Mouse (Mus musculus) heart, postnatal 0 days (tissue): ENCODE measurements around the gene Krtap4-2. TPM values are rescaled to one million over a fixed set of nuclear protein-coding genes. Genes with fewer than 3 reads are reported as not detected.
"Not testable (repeated sequence)": the region's sequence is repeated elsewhere in the genome, so short reads cannot be mapped to it uniquely, and the experiment has no call there.

Experiments used
- ATAC-seq: fragments of 200-750 bp; cut with Nextera tagmentation; 2 replicates; pipeline ENCODE4 v1.8.0; 2017; ENCODE audit warnings: low read depth, moderate number of reproducible peaks, moderate library complexity; ENCODE audit not compliant: insufficient read depth
- DNase-seq: peaks from one replicate; pipeline ENCODE4 v3.0.0-alpha.2; 2016; ENCODE audit warnings: low spot score
- H3K27ac ChIP-seq: fragments of 300-500 bp; sonication (generic); 2 replicates; pipeline ENCODE4 v1.5.1; 2014; ENCODE audit warnings: low read depth, mild to moderate bottlenecking
- H3K27me3 ChIP-seq: fragments of 300-500 bp; sonication (generic); 2 replicates; pipeline ENCODE4 v1.6.1; 2014; ENCODE audit warnings: low read length, mixed read lengths; ENCODE audit not compliant: control insufficient read depth, insufficient read depth
- H3K36me3 ChIP-seq: fragments of 300-500 bp; sonication (generic); replicated peaks from 2 replicates; pipeline ENCODE4 v1.6.1; 2014; ENCODE audit warnings: low read length, mixed read lengths; ENCODE audit not compliant: control insufficient read depth, insufficient read depth
- H3K4me1 ChIP-seq: fragments of 300-500 bp; sonication (generic); 2 replicates; pipeline ENCODE4 v1.6.1; 2014; ENCODE audit warnings: antibody characterized with exemption; ENCODE audit not compliant: control insufficient read depth, insufficient read depth
- H3K4me2 ChIP-seq: fragments of 300-500 bp; sonication (generic); 2 replicates; pipeline ENCODE4 v1.6.1; 2014; ENCODE audit warnings: low read depth, mild to moderate bottlenecking, low read length, moderate library complexity
- H3K4me3 ChIP-seq: fragments of 300-500 bp; sonication (generic); 2 replicates; pipeline ENCODE4 v1.5.1; 2014; ENCODE audit warnings: low read depth, low read length
- H3K9ac ChIP-seq: fragments of 300-500 bp; sonication (generic); replicated peaks from 2 replicates; pipeline ENCODE4 v1.6.1; 2014; ENCODE audit warnings: low read depth, low read length, mixed read lengths
- H3K9me3 ChIP-seq: fragments of 300-500 bp; sonication (generic); replicated peaks from 2 replicates; pipeline ENCODE4 v1.6.1; 2016; ENCODE audit warnings: low read length; ENCODE audit not compliant: control insufficient read depth
- CTCF ChIP-seq: IDR thresholded peaks from 2 replicates; pipeline ENCODE4 v1.5.1; 2016; ENCODE audit warnings: antibody characterized with exemption, control low read depth, low read depth
- EP300 ChIP-seq: IDR thresholded peaks from 2 replicates; pipeline ENCODE4 v1.6.1; 2016; ENCODE audit warnings: antibody characterized with exemption, low read depth
- WGBS: fragments of 180-500 bp; shearing (Covaris S2); extraction: QIAGEN DNeasy Blood & Tissue Kit; methylation state at CpG from one replicate; pipeline ENCODE4 v1.1.7; 2014; 5-methylcytosine and 5-hydroxymethylcytosine counted together
- polyA plus RNA-seq: library from polyadenylated mRNA; unstranded; fragments of >200 nt; fragmentation: Nextera tagmentation; extraction: Ambion mirVana; gene quantifications from 2 replicates; pipeline ENCODE4 v1.2.1, GENCODE M21; 2015
- total RNA-seq: library from RNA; depleted of rRNA; stranded (reverse); fragments of >200 nt; gene quantifications from 2 replicates; pipeline ENCODE4 v1.2.3, GENCODE M21; 2014; ENCODE audit warnings: low replicate concordance; rRNA removed

The Krtap4-2 gene
- total and polyA plus RNA-seq, 2 experiments from 2014 or later: not detected

DNA sequence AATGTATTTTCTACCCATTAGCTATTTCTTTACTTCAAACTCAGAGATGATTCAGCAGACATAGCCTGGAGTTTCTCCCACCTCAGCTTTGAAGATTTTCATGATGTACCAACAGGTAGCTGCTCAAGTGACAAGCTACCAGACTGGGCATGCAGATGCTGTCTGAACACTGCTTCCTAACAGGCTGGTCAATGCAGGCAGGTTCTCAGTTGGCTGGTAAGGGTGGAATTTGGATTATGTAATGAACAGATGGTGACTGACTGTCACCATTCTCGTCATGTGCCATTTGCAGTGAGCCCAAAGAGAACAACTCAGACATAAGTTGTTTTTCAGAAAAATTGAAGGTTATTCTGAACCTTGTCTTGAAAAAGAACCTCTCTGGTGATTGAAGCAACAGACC is 25.8 kb downstream of the Krtap4-2 start:
- TF ChIP-seq EP300 (no peak), CTCF (no peak)
- H3K27me3 ChIP-seq: no peaks in the 10 kb centered on the region
- no peak for DNase-seq
- no peaks in the 10 kb centered on the region for H3K4me1 ChIP-seq
- H3K36me3 ChIP-seq: no peaks in the 10 kb centered on the region
- no peaks in the 10 kb centered on the region for H3K9me3 ChIP-seq
- WGBS: 62% methylated on average over 1 of the region's 1 CpGs
- H3K27ac ChIP-seq: no peak overlapping the region
- no peak overlapping the region for H3K4me3 ChIP-seq
- H3K9ac ChIP-seq: no peak overlapping the region
- ATAC-seq: no peak
- no peak overlapping the region for H3K4me2 ChIP-seq

DNA sequence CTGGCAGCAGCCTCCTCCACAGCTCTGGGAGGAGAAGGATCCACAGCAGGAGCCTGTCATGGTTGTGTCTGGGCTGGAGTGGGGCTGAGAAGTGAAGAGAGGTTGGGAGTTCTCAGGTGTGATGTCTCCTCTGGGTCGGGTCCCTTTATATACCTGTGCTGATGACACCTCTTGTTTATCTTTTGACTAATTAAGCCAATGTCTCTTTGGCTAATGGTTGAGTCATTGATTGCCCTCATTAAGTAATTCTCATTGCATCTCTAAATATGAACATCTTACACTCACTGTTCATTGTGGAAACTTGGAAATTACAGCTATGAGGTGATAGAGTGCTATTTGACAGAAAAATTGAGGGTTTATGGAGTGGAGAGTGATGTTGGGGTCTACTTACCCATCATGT is 31.7 kb downstream of the Krtap4-2 start, which contains the start of gene Gm11938:
Gene Gm11938 (minus strand): TSS at position 101 of the 400 bp plus-strand sequence.
- 25% methylated on average over 1 of the region's 1 CpGs for WGBS
- H3K27me3 ChIP-seq, H3K9me3 ChIP-seq, H3K9ac ChIP-seq, H3K36me3 ChIP-seq, H3K4me2 ChIP-seq, H3K4me1 ChIP-seq, ATAC-seq, H3K27ac ChIP-seq, DNase-seq, H3K4me3 ChIP-seq: not testable (repeated sequence)

GRCm38 (mm10) chr11:99597742-99598141 is 37.1 kb downstream of the Krtap4-2 start, which contains the start of gene Krtap9-3:
Krtap9-3 (minus strand) TSS chr11:99598105.
- not testable (repeated sequence) for H3K9ac ChIP-seq, H3K27me3 ChIP-seq, ATAC-seq, DNase-seq, H3K9me3 ChIP-seq, H3K27ac ChIP-seq, H3K4me2 ChIP-seq, H3K36me3 ChIP-seq, H3K4me3 ChIP-seq, H3K4me1 ChIP-seq
- WGBS: 75% methylated on average over 6 of the region's 6 CpGs

- no peaks in the 10 kb centered on the region for H3K36me3 ChIP-seq
- ATAC-seq: no peak
- no peak within 1 kb of the TSS for H3K4me2 ChIP-seq
- H3K27me3 ChIP-seq: no peaks in the 10 kb centered on the region
- H3K27ac ChIP-seq: no peak within 1 kb of the TSS
- no peak within 1 kb of the TSS for H3K4me3 ChIP-seq
- H3K4me1 ChIP-seq: no peaks in the 10 kb centered on the region
- no peak for DNase-seq
- no peak within 1 kb of the TSS for H3K9ac ChIP-seq
- H3K9me3 ChIP-seq: no peaks in the 10 kb centered on the region
- WGBS: 75% methylated on average over 6 of the region's 6 CpGs
- TF ChIP-seq EP300 (no peak), CTCF (no peak)
Measured at GRCm38 (mm10) chr11:99590981-99591380, 43.9 kb downstream of the Krtap4-2 start, which contains the start of gene Krtap1-3. Krtap1-3 (minus strand) TSS chr11:99591339.

- no peaks in the 10 kb centered on the region for H3K9me3 ChIP-seq
- H3K4me2 ChIP-seq: no peak overlapping the region
- DNase-seq (no peak), ATAC-seq (no peak)
- WGBS: 72% methylated on average over 7 of the region's 7 CpGs
- H3K4me1 ChIP-seq: no peaks in the 10 kb centered on the region
- H3K36me3 ChIP-seq: no peaks in the 10 kb centered on the region
- H3K9ac ChIP-seq: no peak overlapping the region
- no peak overlapping the region for H3K4me3 ChIP-seq
- no peaks in the 10 kb centered on the region for H3K27me3 ChIP-seq
- TF ChIP-seq EP300 (no peak), CTCF (no peak)
- no peak overlapping the region for H3K27ac ChIP-seq
Measured at GRCm38 (mm10) chr11:99585096-99585495, 49.8 kb downstream of the Krtap4-2 start.

Other genes starting within 250 kb of the Krtap4-2 start
Only the 30 nearest of the 39 such genes appear.
- not detected in 2 replicates for gene Krt23, start 141.9 kb downstream of the Krtap4-2 start, total RNA-seq
- gene Krt23, start 141.9 kb downstream of the Krtap4-2 start, polyA plus RNA-seq: 0.07 and 0.12 TPM in 2 replicates
- not detected in 2 replicates for gene Krt39, start 113.7 kb downstream of the Krtap4-2 start, total RNA-seq
- gene Krt39, start 113.7 kb downstream of the Krtap4-2 start, polyA plus RNA-seq: not detected in 2 replicates
- not detected in 2 replicates for gene Krt40, start 91.9 kb downstream of the Krtap4-2 start, total RNA-seq
- gene Krt40, start 91.9 kb downstream of the Krtap4-2 start, polyA plus RNA-seq: not detected in 2 replicates
- gene Krtap3-3, start 84.2 kb downstream of the Krtap4-2 start, total RNA-seq: not detected in 2 replicates
- gene Krtap3-3, start 84.2 kb downstream of the Krtap4-2 start, polyA plus RNA-seq: not detected in 2 replicates
- gene Krtap3-2, start 78.2 kb downstream of the Krtap4-2 start, total RNA-seq: not detected in 2 replicates
- gene Krtap3-2, start 78.2 kb downstream of the Krtap4-2 start, polyA plus RNA-seq: not detected in 2 replicates
- not detected in 2 replicates for gene Gm11939, start 75.6 kb downstream of the Krtap4-2 start, total RNA-seq
- not detected in 2 replicates for gene Gm11939, start 75.6 kb downstream of the Krtap4-2 start, polyA plus RNA-seq
- gene Krtap3-1, start 68.5 kb downstream of the Krtap4-2 start, total RNA-seq: not detected in 2 replicates
- gene Krtap3-1, start 68.5 kb downstream of the Krtap4-2 start, polyA plus RNA-seq: not detected in 2 replicates
- not detected in 2 replicates for gene Krtap1-5, start 54.1 kb downstream of the Krtap4-2 start, total RNA-seq
- not detected in 2 replicates for gene Krtap1-5, start 54.1 kb downstream of the Krtap4-2 start, polyA plus RNA-seq
- not detected in 2 replicates for gene Krtap1-4, start 51.4 kb downstream of the Krtap4-2 start, total RNA-seq
- gene Krtap1-4, start 51.4 kb downstream of the Krtap4-2 start, polyA plus RNA-seq: not detected in 2 replicates
- not detected in 2 replicates for gene Krtap1-3, start 43.7 kb downstream of the Krtap4-2 start, total RNA-seq
- gene Krtap1-3, start 43.7 kb downstream of the Krtap4-2 start, polyA plus RNA-seq: not detected in 2 replicates
- not detected in 2 replicates for gene Krtap9-3, start 37.0 kb downstream of the Krtap4-2 start, total RNA-seq
- not detected in 2 replicates for gene Krtap9-3, start 37.0 kb downstream of the Krtap4-2 start, polyA plus RNA-seq
- not detected in 2 replicates for gene Gm11938, start 31.8 kb downstream of the Krtap4-2 start, total RNA-seq
- gene Gm11938, start 31.8 kb downstream of the Krtap4-2 start, polyA plus RNA-seq: not detected in 2 replicates
- not detected in 2 replicates for gene Gm11937, start 24.9 kb downstream of the Krtap4-2 start, total RNA-seq
- gene Gm11937, start 24.9 kb downstream of the Krtap4-2 start, polyA plus RNA-seq: not detected in 2 replicates
- gene Krtap2-4, start 20.2 kb downstream of the Krtap4-2 start, total RNA-seq: not detected in 2 replicates
- gene Krtap2-4, start 20.2 kb downstream of the Krtap4-2 start, polyA plus RNA-seq: not detected in 2 replicates
- not detected in 2 replicates for gene Gm11562, start 14.6 kb downstream of the Krtap4-2 start, total RNA-seq
- gene Gm11562, start 14.6 kb downstream of the Krtap4-2 start, polyA plus RNA-seq: not detected in 2 replicates
- not detected in 2 replicates for gene Krtap4-1, start 6.8 kb downstream of the Krtap4-2 start, total RNA-seq
- not detected in 2 replicates for gene Krtap4-1, start 6.8 kb downstream of the Krtap4-2 start, polyA plus RNA-seq
- not detected in 2 replicates for gene Krtap4-7, start 9.0 kb upstream of the Krtap4-2 start, total RNA-seq
- not detected in 2 replicates for gene Krtap4-7, start 9.0 kb upstream of the Krtap4-2 start, polyA plus RNA-seq
- not detected in 2 replicates for gene Gm11555, start 15.2 kb upstream of the Krtap4-2 start, total RNA-seq
- not detected in 2 replicates for gene Gm11555, start 15.2 kb upstream of the Krtap4-2 start, polyA plus RNA-seq
- not detected in 2 replicates for gene Gm11563, start 23.9 kb upstream of the Krtap4-2 start, total RNA-seq
- gene Gm11563, start 23.9 kb upstream of the Krtap4-2 start, polyA plus RNA-seq: not detected in 2 replicates
- not detected in 2 replicates for gene Krtap4-6, start 30.9 kb upstream of the Krtap4-2 start, total RNA-seq
- not detected in 2 replicates for gene Krtap4-6, start 30.9 kb upstream of the Krtap4-2 start, polyA plus RNA-seq
- not detected in 2 replicates for gene Gm14190, start 55.7 kb upstream of the Krtap4-2 start, total RNA-seq
- gene Gm14190, start 55.7 kb upstream of the Krtap4-2 start, polyA plus RNA-seq: not detected in 2 replicates
- not detected in 2 replicates for gene Gm14180, start 99.2 kb upstream of the Krtap4-2 start, total RNA-seq
- gene Gm14180, start 99.2 kb upstream of the Krtap4-2 start, polyA plus RNA-seq: not detected in 2 replicates
- not detected in 2 replicates for gene Gm11595, start 137.8 kb upstream of the Krtap4-2 start, total RNA-seq
- gene Gm11595, start 137.8 kb upstream of the Krtap4-2 start, polyA plus RNA-seq: not detected in 2 replicates
- not detected in 2 replicates for gene Krtap4-8, start 145.6 kb upstream of the Krtap4-2 start, total RNA-seq
- gene Krtap4-8, start 145.6 kb upstream of the Krtap4-2 start, polyA plus RNA-seq: not detected in 2 replicates
- not detected in 2 replicates for gene Krtap4-9, start 150.1 kb upstream of the Krtap4-2 start, total RNA-seq
- not detected in 2 replicates for gene Krtap4-9, start 150.1 kb upstream of the Krtap4-2 start, polyA plus RNA-seq
- not detected in 2 replicates for gene Gm11596, start 158.4 kb upstream of the Krtap4-2 start, total RNA-seq
- not detected in 2 replicates for gene Gm11596, start 158.4 kb upstream of the Krtap4-2 start, polyA plus RNA-seq
- gene Gm11569, start 163.8 kb upstream of the Krtap4-2 start, total RNA-seq: not detected in 2 replicates
- not detected in 2 replicates for gene Gm11569, start 163.8 kb upstream of the Krtap4-2 start, polyA plus RNA-seq
- gene Gm11554, start 169.4 kb upstream of the Krtap4-2 start, total RNA-seq: not detected in 2 replicates
- not detected in 2 replicates for gene Gm11554, start 169.4 kb upstream of the Krtap4-2 start, polyA plus RNA-seq
- not detected in 2 replicates for gene Krtap4-13, start 174.8 kb upstream of the Krtap4-2 start, total RNA-seq
- gene Krtap4-13, start 174.8 kb upstream of the Krtap4-2 start, polyA plus RNA-seq: not detected in 2 replicates
- gene Gm11564, start 180.6 kb upstream of the Krtap4-2 start, total RNA-seq: not detected in 2 replicates
- not detected in 2 replicates for gene Gm11564, start 180.6 kb upstream of the Krtap4-2 start, polyA plus RNA-seq